Mouse (Mus musculus) heart, postnatal 0 days (tissue): ENCODE measurements around the gene Gm4559.

Experiments
- CTCF ChIP-seq: IDR thresholded peaks from 2 replicates; pipeline ENCODE4 v1.5.1; 2016; ENCODE audit warnings: antibody characterized with exemption, control low read depth, low read depth
- EP300 ChIP-seq: IDR thresholded peaks from 2 replicates; pipeline ENCODE4 v1.6.1; 2016; ENCODE audit warnings: antibody characterized with exemption, low read depth

DNA sequence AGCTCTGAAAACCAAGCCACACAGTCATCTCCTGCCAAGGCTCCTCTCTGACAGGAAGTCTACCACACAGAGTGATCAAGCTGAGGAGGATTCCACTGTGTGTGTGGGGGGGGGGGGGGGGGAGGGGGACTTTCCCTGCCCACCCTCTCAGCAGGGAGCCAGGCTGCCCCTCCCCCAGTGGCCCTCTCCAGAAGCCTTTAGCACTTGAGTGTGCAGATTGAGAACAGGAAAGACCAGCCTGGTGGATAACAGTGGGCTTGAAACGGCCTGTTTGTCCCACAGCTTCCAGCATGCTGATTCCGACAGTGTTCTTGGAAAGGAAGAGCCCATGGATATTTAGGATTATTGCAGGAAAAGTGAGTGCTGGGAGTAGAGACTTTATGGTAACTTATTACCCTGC lies 49.6 kb downstream of the Gm4559 start:
- TF ChIP-seq CTCF (no peak), EP300 (no peak)
